8 mouse cellular contexts compared by ENCODE assay signal in the genomic region with DNA sequence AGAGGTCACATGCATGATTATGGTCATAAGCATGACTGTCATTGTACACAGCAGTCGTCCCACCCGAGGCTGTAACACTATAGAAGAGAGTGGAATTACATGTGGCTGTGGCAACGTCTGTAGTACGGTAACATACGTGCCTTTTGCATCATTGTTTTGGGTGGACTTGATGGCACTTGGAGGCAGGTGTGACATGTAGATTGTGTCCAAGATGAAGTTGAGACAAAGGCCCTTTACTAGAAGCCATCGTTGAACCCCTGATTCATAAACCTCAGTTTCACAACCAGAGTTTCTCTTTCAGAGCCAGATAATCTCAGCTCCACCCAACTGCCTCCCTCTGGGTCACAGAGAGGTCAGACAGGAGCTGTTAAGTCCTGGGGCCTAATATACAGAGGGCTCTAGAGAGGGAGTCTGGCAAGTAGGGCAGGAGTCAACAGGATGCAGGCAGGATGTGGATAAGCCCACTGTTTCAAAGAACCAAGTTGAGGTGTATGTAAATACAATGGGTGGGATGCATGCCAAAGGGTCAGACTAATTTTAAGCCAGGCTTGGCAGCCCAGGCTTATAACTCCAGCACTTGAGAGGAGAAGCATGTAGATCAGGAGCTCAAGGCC. TPM values are rescaled to one million over a fixed set of nuclear protein-coding genes. Genes with fewer than 3 reads are reported as not detected.
A peak's percentile ranks its signal among the peaks of the same experiment; 100 is the strongest.
DNase-seq lines count a peak whose midpoint lies in the region; ATAC-seq and TF ChIP-seq lines count a peak whose summit lies in the region.

No protein-coding gene starts in this region.

- H3K9ac ChIP-seq in heart, embryonic 13.5 days, result no peak overlapping the region
- H3K9ac ChIP-seq in forebrain, embryonic 16.5 days (replicated peaks; ENCODE audit: low read depth, low read length), result no peak overlapping the region

- no peak for TF ChIP-seq CTCF in small intestine, adult 2 months (IDR thresholded peaks at IDR 0.05; ENCODE audit: extremely low read depth, insufficient read length, insufficient replicate concordance, low read depth, low read length)

- no peak for TF ChIP-seq POLR2A in small intestine, adult 2 months (IDR thresholded peaks at IDR 0.05; ENCODE audit: low read depth, low read length)

- no peak for ATAC-seq in heart, embryonic 13.5 days (ENCODE audit: extremely low read depth, insufficient number of reproducible peaks, low FRiP score, low TSS enrichment)
- no peak for ATAC-seq in forebrain, embryonic 16.5 days

- H3K4me3 ChIP-seq in heart, embryonic 13.5 days, result no peak overlapping the region
- no peak overlapping the region for H3K4me3 ChIP-seq in small intestine, adult 2 months (ENCODE audit: low read depth, low read length)
- no peak overlapping the region for H3K4me3 ChIP-seq in forebrain, embryonic 16.5 days (replicated peaks; ENCODE audit: low read length)

- H3K36me3 ChIP-seq in heart, embryonic 13.5 days, result peaks cover 22% of the 10 kb centered on the region
- peaks cover 2% of the 10 kb centered on the region; the same call in 1 of the 2 replicates for H3K36me3 ChIP-seq in small intestine, adult 2 months (ENCODE audit: control insufficient read depth, insufficient read depth, low read length)
- H3K36me3 ChIP-seq in forebrain, embryonic 16.5 days (ENCODE audit: control insufficient read depth, insufficient read depth), result no peaks in the 10 kb centered on the region

- intact Hi-C loops in gastrocnemius, postnatal 14 days (cut with DNase I; ENCODE audit: low total_unique reads), result loop anchor here (10.0 kb wide), 1 partner anchor 157 kb away; no protein-coding TSS in a partner anchor

- peak overlapping the region; percentile 67 for H3K27ac ChIP-seq in heart, embryonic 13.5 days (replicated peaks)
- H3K27ac ChIP-seq in small intestine, adult 2 months (ENCODE audit: insufficient read depth, low read depth, low read length), result peak overlapping the region; percentile 97
- H3K27ac ChIP-seq in forebrain, embryonic 16.5 days (ENCODE audit: low read length), result no peak overlapping the region

- H3K4me2 ChIP-seq in heart, embryonic 13.5 days, result no peak overlapping the region
- no peak overlapping the region for H3K4me2 ChIP-seq in forebrain, embryonic 16.5 days (ENCODE audit: low read length)

- H3K9me3 ChIP-seq in heart, embryonic 13.5 days, result no peaks in the 10 kb centered on the region
- no peaks in the 10 kb centered on the region for H3K9me3 ChIP-seq in forebrain, embryonic 16.5 days (ENCODE audit: control insufficient read depth, low read length)

- peaks cover 75% of the 10 kb centered on the region for H3K4me1 ChIP-seq in heart, embryonic 13.5 days
- H3K4me1 ChIP-seq in small intestine, adult 2 months (ENCODE audit: control insufficient read depth, insufficient read depth, insufficient read length, low read length), result peaks cover 70% of the 10 kb centered on the region
- H3K4me1 ChIP-seq in forebrain, embryonic 16.5 days (replicated peaks; ENCODE audit: control insufficient read depth, insufficient read depth, low read length), result peaks cover 17% of the 10 kb centered on the region

- peaks cover 39% of the 10 kb centered on the region for H3K27me3 ChIP-seq in heart, embryonic 13.5 days (replicated peaks)
- no peaks in the 10 kb centered on the region for H3K27me3 ChIP-seq in small intestine, adult 2 months (ENCODE audit: control insufficient read depth, insufficient read depth, low read length)
- H3K27me3 ChIP-seq in forebrain, embryonic 16.5 days (replicated peaks; ENCODE audit: control insufficient read depth, insufficient read depth, low read length), result peaks cover 7% of the 10 kb centered on the region

- 44% methylated on average over 6 of the region's 6 CpGs for WGBS in heart, embryonic 13.5 days
- WGBS in small intestine, adult 2 months, result 17% methylated on average over 6 of the region's 6 CpGs
- WGBS in forebrain, embryonic 16.5 days, result 83% methylated on average over 6 of the region's 6 CpGs

- peak; percentile 25 for DNase-seq in gastrocnemius, postnatal 14 days
- DNase-seq in gastrocnemius, postnatal 10 days, result no peak
- DNase-seq in kidney, postnatal 25 days, result peak; percentile 85 to 86
- DNase-seq in frontal cortex, postnatal 14 days (ENCODE audit: low spot score in 2 of 2), result no peak
- DNase-seq in adipocyte (ENCODE audit: low spot score), result no peak

RNA-seq across cellular contexts. Expression of a gene that starts 5.5 kb away (rescaled TPM):
- 10 to 100 TPM; 33.8 to 48.2 TPM for total RNA-seq in gastrocnemius, postnatal 14 days (2021)
- 10 to 100 TPM; 39.3 to 39.8 TPM for total RNA-seq in gastrocnemius, postnatal 10 days (2021)
- 37.4 and 45.8 TPM in 2 replicates for polyA plus RNA-seq in heart, embryonic 13.5 days (2015; fragmentation: Nextera tagmentation; extraction: Ambion mirVana)
- 30.7 and 71.2 TPM in 2 replicates for polyA plus RNA-seq in small intestine, adult 2 months (2012; rRNA removed)
- 16.3 and 28.1 TPM in 2 replicates for polyA plus RNA-seq in forebrain, embryonic 16.5 days (2015; fragmentation: Nextera tagmentation; extraction: Ambion mirVana)

Comparison
In these comparisons a context has a peak if more than half of its experiments do, and no peak if none do; other contexts are left out.
1. DNase-seq: peak in gastrocnemius, postnatal 14 days (single experiment) and kidney, postnatal 25 days (2 of 2); none in gastrocnemius, postnatal 10 days (single experiment), frontal cortex, postnatal 14 days (0 of 2) and adipocyte (single experiment).